Mouse (Mus musculus) liver, embryonic 14.5 days (tissue): ENCODE data around the gene Rpn1.

Experiments used
- CTCF ChIP-seq: IDR thresholded peaks from 2 replicates; pipeline ENCODE4 v1.5.1; 2016; ENCODE audit warnings: antibody characterized with exemption, low read depth, control low read depth
- EP300 ChIP-seq: IDR thresholded peaks from 2 replicates; pipeline ENCODE4 v1.6.1; 2016; ENCODE audit warnings: antibody characterized with exemption, low read depth

DNA sequence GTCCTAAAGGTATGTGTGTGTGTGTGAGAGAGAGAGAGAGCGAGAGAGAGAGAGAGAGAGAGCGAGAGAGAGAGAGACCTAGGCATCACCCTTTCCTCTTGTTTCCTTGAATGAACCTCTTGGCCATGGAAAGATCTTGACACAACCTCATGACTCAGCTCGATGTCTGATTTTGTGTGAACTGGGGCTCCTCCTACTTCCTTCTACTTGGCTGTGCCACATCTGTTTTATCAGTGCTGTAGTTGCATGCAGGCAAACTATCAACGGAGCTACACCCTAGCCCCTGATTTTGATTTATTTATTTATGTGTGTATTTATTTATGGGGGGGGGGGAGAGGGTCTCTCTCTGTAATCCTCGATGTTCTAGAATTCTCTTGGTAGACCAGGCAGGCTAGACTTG lies 36.4 kb upstream of the Rpn1 start:
- no peak for TF ChIP-seq CTCF
- no peak for TF ChIP-seq EP300
